Mouse (Mus musculus): ENCODE data around the gene Fgfr2. TPM values are rescaled to one million over a fixed set of nuclear protein-coding genes. Genes with fewer than 3 reads are reported as not detected.

The Fgfr2 gene
- polyA plus RNA-seq, 1 experiment from 2014 or later = 106 TPM

GRCm38 (mm10) chr7:132299661-132300210 is 823.4 kb downstream of the Fgfr2 start:
- no peak overlapping the region for H3K4me3 ChIP-seq (ENCODE audit: low read depth, low read length)
- H3K27ac ChIP-seq (replicated peaks; ENCODE audit: low read depth, low read length) = no peak overlapping the region
- peaks cover 26% of the 10 kb centered on the region for H3K4me1 ChIP-seq (ENCODE audit: control insufficient read depth, insufficient read depth, low read length)
- no peak for ATAC-seq (ENCODE audit: low read depth)
- no peak for DNase-seq (ENCODE audit: low spot score)
- no peaks in the 10 kb centered on the region for H3K27me3 ChIP-seq (replicated peaks; ENCODE audit: control insufficient read depth, insufficient read depth, low read length)
- no peaks in the 10 kb centered on the region for H3K9me3 ChIP-seq (ENCODE audit: control insufficient read depth, low read length)
- H3K9ac ChIP-seq (ENCODE audit: low read depth, low read length) = no peak overlapping the region
- H3K4me2 ChIP-seq (ENCODE audit: low read depth, low read length) = no peak overlapping the region
- H3K36me3 ChIP-seq (ENCODE audit: control insufficient read depth, insufficient read depth, low read length) = no peaks in the 10 kb centered on the region
- WGBS = 24% methylated on average over 5 of the region's 5 CpGs

- Histone ChIP-seq H3K4me1 (ENCODE audit: control insufficient read depth, insufficient read depth, low read length) (peaks cover 26% of the 10 kb centered on the region), H3K27ac (replicated peaks; ENCODE audit: low read depth, low read length) (no peak overlapping the region), H3K4me2 (ENCODE audit: low read depth, low read length) (no peak overlapping the region), H3K9ac (ENCODE audit: low read depth, low read length) (no peak overlapping the region), H3K27me3 (replicated peaks; ENCODE audit: control insufficient read depth, insufficient read depth, low read length) (no peaks in the 10 kb centered on the region), H3K4me3 (ENCODE audit: low read depth, low read length) (no peak overlapping the region), H3K36me3 (ENCODE audit: control insufficient read depth, insufficient read depth, low read length) (no peaks in the 10 kb centered on the region), H3K9me3 (ENCODE audit: control insufficient read depth, low read length) (no peaks in the 10 kb centered on the region)
- DNase-seq (ENCODE audit: low spot score) (no peak), ATAC-seq (ENCODE audit: low read depth) (no peak)
- WGBS = 86% methylated on average over 7 of the region's 7 CpGs
Measured at GRCm38 (mm10) chr7:132298412-132298990, 824.6 kb downstream of the Fgfr2 start.

- WGBS = 67% methylated on average over 4 of the region's 4 CpGs
- Histone ChIP-seq H3K4me1 (ENCODE audit: control insufficient read depth, insufficient read depth, low read length) (peaks cover 19% of the 10 kb centered on the region), H3K27me3 (replicated peaks; ENCODE audit: control insufficient read depth, insufficient read depth, low read length) (no peaks in the 10 kb centered on the region), H3K9me3 (ENCODE audit: control insufficient read depth, low read length) (no peaks in the 10 kb centered on the region), H3K36me3 (ENCODE audit: control insufficient read depth, insufficient read depth, low read length) (no peaks in the 10 kb centered on the region), H3K4me3 (ENCODE audit: low read depth, low read length) (no peak overlapping the region), H3K27ac (replicated peaks; ENCODE audit: low read depth, low read length) (no peak overlapping the region), H3K9ac (ENCODE audit: low read depth, low read length) (no peak overlapping the region), H3K4me2 (ENCODE audit: low read depth, low read length) (no peak overlapping the region)
- no peak for DNase-seq (ENCODE audit: low spot score)
- no peak for ATAC-seq (ENCODE audit: low read depth)
Measured at GRCm38 (mm10) chr7:132296661-132297443, 826.3 kb downstream of the Fgfr2 start.

- Histone ChIP-seq H3K4me2 (ENCODE audit: low read depth, low read length) (no peak overlapping the region), H3K9ac (ENCODE audit: low read depth, low read length) (no peak overlapping the region), H3K4me1 (ENCODE audit: control insufficient read depth, insufficient read depth, low read length) (peaks cover 19% of the 10 kb centered on the region), H3K27me3 (replicated peaks; ENCODE audit: control insufficient read depth, insufficient read depth, low read length) (no peaks in the 10 kb centered on the region), H3K9me3 (ENCODE audit: control insufficient read depth, low read length) (no peaks in the 10 kb centered on the region), H3K36me3 (ENCODE audit: control insufficient read depth, insufficient read depth, low read length) (no peaks in the 10 kb centered on the region), H3K4me3 (ENCODE audit: low read depth, low read length) (no peak overlapping the region), H3K27ac (replicated peaks; ENCODE audit: low read depth, low read length) (no peak overlapping the region)
- DNase-seq (ENCODE audit: low spot score) (no peak), ATAC-seq (ENCODE audit: low read depth) (no peak)
- WGBS = 69% methylated on average over 3 of the region's 3 CpGs
Measured at GRCm38 (mm10) chr7:132296132-132296531, 827.0 kb downstream of the Fgfr2 start.

GRCm38 (mm10) chr7:132287340-132287664 is 835.8 kb downstream of the Fgfr2 start:
- ATAC-seq (ENCODE audit: low read depth) (0 out of 2 replicates have a peak, but pooled peaks have one; percentile 20), DNase-seq (ENCODE audit: low spot score) (no peak)
- Histone ChIP-seq H3K36me3 (ENCODE audit: control insufficient read depth, insufficient read depth, low read length) (no peaks in the 10 kb centered on the region), H3K4me2 (ENCODE audit: low read depth, low read length) (no peak overlapping the region), H3K27ac (replicated peaks; ENCODE audit: low read depth, low read length) (0 out of 2 replicates have a peak overlapping the region, but pooled peaks have one; percentile 45), H3K9ac (ENCODE audit: low read depth, low read length) (no peak overlapping the region), H3K4me3 (ENCODE audit: low read depth, low read length) (no peak overlapping the region), H3K4me1 (ENCODE audit: control insufficient read depth, insufficient read depth, low read length) (peaks cover 37% of the 10 kb centered on the region), H3K9me3 (ENCODE audit: control insufficient read depth, low read length) (no peaks in the 10 kb centered on the region), H3K27me3 (replicated peaks; ENCODE audit: control insufficient read depth, insufficient read depth, low read length) (no peaks in the 10 kb centered on the region)
- 91% methylated on average over 3 of the region's 3 CpGs for WGBS

GRCm38 (mm10) chr7:132286630-132287339 is 836.4 kb downstream of the Fgfr2 start:
- Histone ChIP-seq H3K9me3 (ENCODE audit: control insufficient read depth, low read length) (no peaks in the 10 kb centered on the region), H3K4me2 (ENCODE audit: low read depth, low read length) (no peak overlapping the region), H3K9ac (ENCODE audit: low read depth, low read length) (no peak overlapping the region), H3K27me3 (replicated peaks; ENCODE audit: control insufficient read depth, insufficient read depth, low read length) (no peaks in the 10 kb centered on the region), H3K27ac (replicated peaks; ENCODE audit: low read depth, low read length) (peak overlapping the region; percentile 29; the same call in 1 of the 2 replicates), H3K4me1 (ENCODE audit: control insufficient read depth, insufficient read depth, low read length) (peaks cover 37% of the 10 kb centered on the region), H3K4me3 (ENCODE audit: low read depth, low read length) (no peak overlapping the region), H3K36me3 (ENCODE audit: control insufficient read depth, insufficient read depth, low read length) (no peaks in the 10 kb centered on the region)
- ATAC-seq (ENCODE audit: low read depth) (no peak), DNase-seq (ENCODE audit: low spot score) (peak; percentile 53)
- 35% methylated on average over 14 of the region's 14 CpGs for WGBS

- WGBS = 35% methylated on average over 1 of the region's 1 CpGs
- DNase-seq (ENCODE audit: low spot score) = peak; percentile 44
- Histone ChIP-seq H3K9ac (ENCODE audit: low read depth, low read length) (no peak overlapping the region), H3K4me1 (ENCODE audit: control insufficient read depth, insufficient read depth, low read length) (peaks cover 34% of the 10 kb centered on the region), H3K27ac (replicated peaks; ENCODE audit: low read depth, low read length) (peak overlapping the region; percentile 15; the same call in 1 of the 2 replicates), H3K9me3 (ENCODE audit: control insufficient read depth, low read length) (no peaks in the 10 kb centered on the region), H3K36me3 (ENCODE audit: control insufficient read depth, insufficient read depth, low read length) (no peaks in the 10 kb centered on the region), H3K4me3 (ENCODE audit: low read depth, low read length) (no peak overlapping the region), H3K27me3 (replicated peaks; ENCODE audit: control insufficient read depth, insufficient read depth, low read length) (no peaks in the 10 kb centered on the region), H3K4me2 (ENCODE audit: low read depth, low read length) (no peak overlapping the region)
- ATAC-seq (ENCODE audit: low read depth) = no peak
Measured at GRCm38 (mm10) chr7:132284795-132285194, 838.4 kb downstream of the Fgfr2 start.

GRCm38 (mm10) chr7:132284048-132284737 is 839.0 kb downstream of the Fgfr2 start:
- H3K4me3 ChIP-seq (ENCODE audit: low read depth, low read length) = no peak overlapping the region
- H3K4me1 ChIP-seq (ENCODE audit: control insufficient read depth, insufficient read depth, low read length) = peaks cover 34% of the 10 kb centered on the region
- DNase-seq (ENCODE audit: low spot score) (no peak), ATAC-seq (ENCODE audit: low read depth) (no peak)
- no peaks in the 10 kb centered on the region for H3K27me3 ChIP-seq (replicated peaks; ENCODE audit: control insufficient read depth, insufficient read depth, low read length)
- 51% methylated on average over 7 of the region's 7 CpGs for WGBS
- H3K36me3 ChIP-seq (ENCODE audit: control insufficient read depth, insufficient read depth, low read length) = no peaks in the 10 kb centered on the region
- H3K9me3 ChIP-seq (ENCODE audit: control insufficient read depth, low read length) = no peaks in the 10 kb centered on the region
- peak overlapping the region; percentile 15; the same call in 1 of the 2 replicates for H3K27ac ChIP-seq (replicated peaks; ENCODE audit: low read depth, low read length)
- H3K4me2 ChIP-seq (ENCODE audit: low read depth, low read length) = no peak overlapping the region
- no peak overlapping the region for H3K9ac ChIP-seq (ENCODE audit: low read depth, low read length)
